Mouse (Mus musculus): ENCODE measurements around the gene Zmpste24. TPM values are rescaled to one million over a fixed set of nuclear protein-coding genes. Genes with fewer than 3 reads are reported as not detected.

The Zmpste24 gene
- polyA plus RNA-seq, 1 experiment from 2014 or later, result 33.3 TPM

- peaks cover 19% of the 10 kb centered on the region for H3K4me1 ChIP-seq
- no peak overlapping the region for H3K27ac ChIP-seq
- H3K4me2 ChIP-seq, result no peak overlapping the region
- no peaks in the 10 kb centered on the region for H3K27me3 ChIP-seq
- no peaks in the 10 kb centered on the region for H3K36me3 ChIP-seq (replicated peaks)
- no peak overlapping the region for H3K9ac ChIP-seq
- no peak for ATAC-seq (ENCODE audit: low FRiP score)
- no peak overlapping the region for H3K4me3 ChIP-seq (replicated peaks)
- 86% methylated on average over 10 of the region's 10 CpGs for WGBS
- no peaks in the 10 kb centered on the region for H3K9me3 ChIP-seq
These were observed 83.3 kb downstream of the Zmpste24 start for GRCm38 (mm10) chr4:121014594-121015267.

DNA sequence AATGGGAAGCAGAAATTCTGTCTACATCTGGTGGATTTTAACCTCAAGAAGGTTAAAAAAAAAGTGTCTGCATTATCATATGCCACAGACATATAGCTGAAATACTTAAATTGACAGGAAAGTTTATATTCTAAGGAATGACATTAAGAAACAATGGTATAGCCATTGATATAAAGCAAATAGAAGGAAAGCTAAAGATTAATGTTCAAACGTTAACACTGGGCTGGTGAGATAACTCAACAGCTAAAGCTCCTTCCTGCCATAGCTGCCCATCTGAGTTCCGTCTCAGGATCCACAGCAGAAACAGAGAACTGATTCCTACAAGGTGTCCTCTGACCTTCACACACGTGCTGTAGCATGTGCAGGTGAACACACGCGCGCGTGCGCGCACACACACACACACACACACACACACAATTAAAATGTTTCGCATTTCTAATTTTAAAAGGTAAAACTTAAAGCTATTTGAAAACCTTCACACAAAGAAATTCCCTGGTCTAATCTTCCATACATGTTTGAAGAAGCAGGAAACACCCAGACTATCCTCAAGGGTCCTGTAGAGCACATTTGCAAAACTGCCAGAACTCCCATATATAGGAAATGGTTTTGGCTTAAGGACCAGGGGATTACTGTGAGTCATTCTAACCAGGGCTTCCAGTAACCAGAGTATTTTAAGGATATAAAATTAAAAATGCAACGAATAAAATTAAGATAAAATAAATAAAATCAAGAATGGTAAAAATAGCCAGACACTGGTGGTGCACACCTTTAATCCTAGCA lies 87.1 kb downstream of the Zmpste24 start:
- WGBS, result 90% methylated on average over 11 of the region's 11 CpGs
- Histone ChIP-seq H3K9me3 (no peaks in the 10 kb centered on the region), H3K27me3 (no peaks in the 10 kb centered on the region), H3K9ac (no peak overlapping the region), H3K27ac (no peak overlapping the region), H3K36me3 (replicated peaks) (no peaks in the 10 kb centered on the region), H3K4me3 (replicated peaks) (no peak overlapping the region), H3K4me1 (peaks cover 14% of the 10 kb centered on the region), H3K4me2 (no peak overlapping the region)
- ATAC-seq (ENCODE audit: low FRiP score), result no peak

Other genes with a start within 250 kb of the Zmpste24 start
- gene Rims3, start 243.4 kb downstream of the Zmpste24 start, polyA plus RNA-seq (2016; fragmentation: Nextera tagmentation; extraction: Ambion mirVana), result 6.2 and 7.3 TPM in 2 replicates
- 36.3 and 38.3 TPM in 2 replicates for gene Exo5, start 173.2 kb downstream of the Zmpste24 start, polyA plus RNA-seq (2016; fragmentation: Nextera tagmentation; extraction: Ambion mirVana)
- 9.5 and 9.6 TPM in 2 replicates for gene Zfp69, start 146.5 kb downstream of the Zmpste24 start, polyA plus RNA-seq (2016; fragmentation: Nextera tagmentation; extraction: Ambion mirVana)
- 28.2 and 29.1 TPM in 2 replicates for gene Smap2, start 81.0 kb downstream of the Zmpste24 start, polyA plus RNA-seq (2016; fragmentation: Nextera tagmentation; extraction: Ambion mirVana)
- gene Col9a2, start 58.9 kb downstream of the Zmpste24 start, polyA plus RNA-seq (2016; fragmentation: Nextera tagmentation; extraction: Ambion mirVana), result 5.6 and 7.9 TPM in 2 replicates
- gene Tmco2, start 11.0 kb upstream of the Zmpste24 start, polyA plus RNA-seq (2016; fragmentation: Nextera tagmentation; extraction: Ambion mirVana), result not detected in 2 replicates
- gene Rlf, start 116.8 kb upstream of the Zmpste24 start, polyA plus RNA-seq (2016; fragmentation: Nextera tagmentation; extraction: Ambion mirVana), result 34.2 and 34.5 TPM in 2 replicates
- not detected in 2 replicates for gene Gm12888, start 226.7 kb upstream of the Zmpste24 start, polyA plus RNA-seq (2016; fragmentation: Nextera tagmentation; extraction: Ambion mirVana)